Mouse (Mus musculus): ENCODE measurements around the gene Ptgis.

- TF ChIP-seq POLR2A (IDR thresholded peaks at IDR 0.05; ENCODE audit: extremely low read depth, insufficient read depth, low read length) (no peak), CTCF (IDR thresholded peaks at IDR 0.05; ENCODE audit: low read depth, low read length) (no peak)
Measured at GRCm38 (mm10) chr2:167155541-167155973, 84.8 kb downstream of the Ptgis start.
